Mouse (Mus musculus) embryonic facial prominence, embryonic 12.5 days (tissue): ENCODE results near the gene Wdr54. TPM values are rescaled to one million over a fixed set of nuclear protein-coding genes. Genes with fewer than 3 reads are reported as not detected.

ENCODE experiments used
- ATAC-seq: fragments of 200-750 bp; cut with Nextera tagmentation; 2 replicates; pipeline ENCODE4 v1.8.0; 2017; ENCODE audit not compliant: insufficient number of reproducible peaks, insufficient read depth, low FRiP score, low TSS enrichment
- H3K27ac ChIP-seq: fragments of 300-500 bp; sonication (generic); 2 replicates; pipeline ENCODE4 v1.5.1; 2016; ENCODE audit warnings: mild to moderate bottlenecking
- H3K27me3 ChIP-seq: fragments of 300-500 bp; sonication (generic); 2 replicates; pipeline ENCODE4 v1.6.1; 2016; ENCODE audit warnings: mild to moderate bottlenecking, moderate library complexity
- H3K36me3 ChIP-seq: fragments of 300-500 bp; sonication (generic); 2 replicates; pipeline ENCODE4 v1.6.1; 2016; ENCODE audit warnings: mild to moderate bottlenecking
- H3K4me1 ChIP-seq: fragments of 300-500 bp; sonication (generic); 2 replicates; pipeline ENCODE4 v1.6.1; 2016
- H3K4me2 ChIP-seq: fragments of 300-500 bp; sonication (generic); replicated peaks from 2 replicates; pipeline ENCODE4 v1.6.1; 2016; ENCODE audit warnings: mild to moderate bottlenecking, moderate library complexity
- H3K4me3 ChIP-seq: fragments of 300-500 bp; sonication (generic); 2 replicates; pipeline ENCODE4 v1.5.1; 2016; ENCODE audit warnings: mild to moderate bottlenecking
- H3K9ac ChIP-seq: fragments of 300-500 bp; sonication (generic); 2 replicates; pipeline ENCODE4 v1.6.1; 2016; ENCODE audit warnings: mild to moderate bottlenecking, moderate library complexity
- H3K9me3 ChIP-seq: fragments of 300-500 bp; sonication (generic); 2 replicates; pipeline ENCODE4 v1.6.1; 2016; ENCODE audit warnings: mild to moderate bottlenecking, moderate library complexity
- WGBS: fragments of 180-500 bp; shearing (Covaris S2); methylation state at CpG from one replicate; pipeline ENCODE4 v1.1.7; 2016; 5-methylcytosine and 5-hydroxymethylcytosine counted together
- polyA plus RNA-seq: library from polyadenylated mRNA; unstranded; fragments of >200 nt; fragmentation: Nextera tagmentation; extraction: Ambion mirVana; gene quantifications from 2 replicates; pipeline ENCODE4 v1.2.1, GENCODE M21; 2016

The Wdr54 gene
- polyA plus RNA-seq, 1 experiment from 2014 or later = 10.0 TPM

GRCm38 (mm10) chr6:83137576-83137950 is 18.6 kb downstream of the Wdr54 start:
- Histone ChIP-seq H3K4me3 (peak overlapping the region; percentile 51), H3K4me2 (peak overlapping the region; percentile 70), H3K9ac (peak overlapping the region; percentile 83), H3K27ac (peak overlapping the region; percentile 100), H3K36me3 (no peaks in the 10 kb centered on the region), H3K9me3 (no peaks in the 10 kb centered on the region), H3K4me1 (peaks cover 52% of the 10 kb centered on the region), H3K27me3 (0 out of 2 replicates have a peak, but pooled peaks cover 5% of the 10 kb centered on the region)
- ATAC-seq = peak; percentile 64
- WGBS = 0% methylated on average over 12 of the region's 12 CpGs

GRCm38 (mm10) chr6:83136881-83137575 is 19.2 kb downstream of the Wdr54 start:
- H3K27ac ChIP-seq = peak overlapping the region; percentile 100
- H3K27me3 ChIP-seq = 0 out of 2 replicates have a peak, but pooled peaks cover 5% of the 10 kb centered on the region
- 1% methylated on average over 26 of the region's 26 CpGs for WGBS
- H3K9me3 ChIP-seq = no peaks in the 10 kb centered on the region
- peak overlapping the region; percentile 51 for H3K4me3 ChIP-seq
- no peaks in the 10 kb centered on the region for H3K36me3 ChIP-seq
- ATAC-seq = peak; percentile 85
- peaks cover 46% of the 10 kb centered on the region for H3K4me1 ChIP-seq
- H3K4me2 ChIP-seq = peak overlapping the region; percentile 70
- peak overlapping the region; percentile 83 for H3K9ac ChIP-seq

DNA sequence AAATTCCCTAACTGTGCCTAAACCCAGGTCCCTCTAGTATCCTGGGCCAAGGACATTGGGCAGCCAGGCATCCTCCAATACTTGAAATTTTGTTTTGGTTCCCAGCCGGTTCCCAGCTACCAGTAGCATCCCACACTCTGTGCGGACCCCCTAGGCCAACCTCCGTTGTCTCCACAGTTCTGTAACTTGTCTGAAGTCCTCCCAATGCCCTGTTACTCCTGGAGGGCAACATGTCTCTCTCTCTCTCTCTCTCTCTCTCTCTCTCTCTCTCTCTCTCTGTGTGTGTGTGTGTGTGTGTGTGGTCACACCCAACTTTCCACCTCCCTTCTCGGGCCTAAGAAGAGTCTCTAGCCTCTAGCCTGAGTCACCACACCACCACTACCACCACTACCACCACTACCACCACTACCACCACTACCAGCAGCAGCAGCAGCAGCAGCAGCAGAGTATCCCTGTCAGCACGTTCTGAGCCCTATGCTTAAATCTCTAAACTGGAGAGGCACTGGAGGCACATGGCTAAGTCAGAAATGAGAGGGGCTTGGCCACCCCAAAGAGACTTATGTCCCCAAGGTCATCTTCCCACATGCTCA is 19.8 kb downstream of the Wdr54 start:
- 11% methylated on average over 5 of the region's 5 CpGs for WGBS
- no peak for ATAC-seq

DNA sequence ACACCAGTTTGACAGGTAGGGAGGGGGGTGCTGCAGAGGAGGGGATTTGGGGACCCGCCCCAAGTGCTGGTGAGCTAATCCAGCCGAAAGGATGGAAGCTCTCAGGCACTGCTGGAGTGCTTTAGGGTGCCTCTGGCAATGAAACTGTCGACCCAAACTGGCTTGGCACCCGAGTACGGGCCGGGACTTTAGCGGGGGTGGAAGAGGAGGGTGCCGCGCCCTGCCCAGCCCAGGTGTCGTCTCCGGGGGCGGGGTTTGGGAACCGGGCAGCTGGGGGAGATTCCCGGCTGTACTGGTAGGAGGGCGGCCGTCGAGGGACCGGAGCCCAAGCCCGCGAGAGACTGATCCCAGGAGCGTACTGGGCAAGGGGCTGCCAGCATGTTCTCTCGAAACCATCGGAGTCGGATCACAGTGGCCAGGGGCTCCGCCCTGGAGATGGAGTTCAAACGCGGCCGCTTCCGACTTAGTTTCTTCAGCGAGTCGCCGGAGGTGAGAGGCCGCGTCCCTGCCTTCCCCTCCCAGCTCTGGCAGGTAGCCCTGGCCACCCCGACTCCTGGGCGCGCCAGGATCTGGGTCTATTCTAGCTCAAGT is 20.5 kb downstream of the Wdr54 start:
- Histone ChIP-seq H3K27me3 (no peaks in the 10 kb centered on the region), H3K27ac (peak overlapping the region; percentile 100), H3K36me3 (no peaks in the 10 kb centered on the region), H3K4me1 (peaks cover 39% of the 10 kb centered on the region), H3K4me2 (peak overlapping the region; percentile 70), H3K4me3 (peak overlapping the region; percentile 51), H3K9me3 (no peaks in the 10 kb centered on the region), H3K9ac (peak overlapping the region; percentile 83)
- no peak for ATAC-seq
- WGBS = 2% methylated on average over 36 of the region's 37 CpGs

More for the DNA sequence above, 19.8 kb downstream of the Wdr54 start:
- H3K27ac ChIP-seq = peak overlapping the region; percentile 100
- peak overlapping the region; percentile 51 for H3K4me3 ChIP-seq
- peak overlapping the region; percentile 70 for H3K4me2 ChIP-seq
- peak overlapping the region; percentile 83 for H3K9ac ChIP-seq
- H3K36me3 ChIP-seq = no peaks in the 10 kb centered on the region
- H3K27me3 ChIP-seq = no peaks in the 10 kb centered on the region
- H3K9me3 ChIP-seq = no peaks in the 10 kb centered on the region
- peaks cover 40% of the 10 kb centered on the region for H3K4me1 ChIP-seq

DNA sequence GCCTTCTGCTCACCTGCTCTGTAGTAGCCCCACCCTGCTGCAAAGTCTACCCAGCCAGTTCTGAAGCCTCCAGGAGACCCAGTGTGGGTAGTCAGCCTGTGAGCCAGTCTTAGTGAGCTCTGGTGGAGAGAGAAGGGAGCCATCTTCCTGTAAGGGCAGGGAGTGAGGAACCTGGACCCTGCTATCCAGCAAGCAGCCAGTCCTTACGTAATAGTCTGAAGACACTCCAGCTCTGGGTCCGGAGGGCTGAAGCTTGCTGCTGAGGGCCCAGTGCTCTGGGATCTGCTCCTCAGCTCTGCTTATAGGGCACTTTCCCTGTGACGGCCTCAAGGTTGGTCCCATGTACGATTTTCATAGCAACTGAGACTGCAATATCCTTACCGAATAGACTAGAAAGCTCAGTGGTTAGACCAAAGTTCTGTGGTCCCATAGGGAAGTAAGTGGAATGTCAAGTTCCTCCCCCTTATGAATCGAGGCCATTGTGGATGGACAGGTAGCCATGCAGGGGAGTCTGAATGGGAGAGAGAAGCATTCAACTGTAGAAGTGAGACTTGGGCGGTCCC is 21.2 kb downstream of the Wdr54 start, which contains the start of gene Rtkn:
TSS of gene Rtkn (plus strand) at position 513 of the 563 bp plus-strand sequence.
- Histone ChIP-seq H3K9me3 (no peaks in the 10 kb centered on the region), H3K27ac (peak within 1 kb of the TSS; percentile 100), H3K36me3 (no peaks in the 10 kb centered on the region), H3K4me2 (peak within 1 kb of the TSS; percentile 70), H3K4me3 (peak within 1 kb of the TSS; percentile 51), H3K9ac (peak within 1 kb of the TSS; percentile 83), H3K4me1 (peaks cover 38% of the 10 kb centered on the region), H3K27me3 (no peaks in the 10 kb centered on the region)
- no peak for ATAC-seq
- WGBS = 58% methylated on average over 7 of the region's 7 CpGs

DNA sequence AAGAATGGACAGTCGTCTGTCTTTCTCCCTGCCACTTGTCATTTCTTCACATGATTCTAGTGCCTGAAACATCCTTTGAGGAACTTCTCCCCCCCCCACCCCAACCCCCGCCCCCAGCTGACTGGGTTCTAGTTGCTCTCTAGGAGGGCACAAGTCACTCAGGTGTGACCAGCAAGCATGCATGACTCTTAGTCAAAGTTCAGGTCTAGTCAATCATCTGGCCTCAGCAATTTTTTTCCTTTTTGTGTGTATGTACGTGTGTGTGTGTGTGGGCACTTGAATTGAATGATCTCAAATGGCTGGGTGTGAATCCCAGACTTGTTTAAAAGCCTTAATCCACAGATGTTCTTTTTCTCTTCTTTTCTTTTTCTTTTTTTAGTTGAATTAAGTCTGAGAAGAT is 22.0 kb downstream of the Wdr54 start:
- H3K9ac ChIP-seq = no peak overlapping the region
- no peak overlapping the region for H3K4me2 ChIP-seq
- no peak overlapping the region for H3K4me3 ChIP-seq
- H3K9me3 ChIP-seq = no peaks in the 10 kb centered on the region
- no peak overlapping the region for H3K27ac ChIP-seq
- no peaks in the 10 kb centered on the region for H3K27me3 ChIP-seq
- H3K36me3 ChIP-seq = no peaks in the 10 kb centered on the region
- H3K4me1 ChIP-seq = peaks cover 30% of the 10 kb centered on the region
- ATAC-seq = no peak
- 62% methylated on average over 3 of the region's 3 CpGs for WGBS

DNA sequence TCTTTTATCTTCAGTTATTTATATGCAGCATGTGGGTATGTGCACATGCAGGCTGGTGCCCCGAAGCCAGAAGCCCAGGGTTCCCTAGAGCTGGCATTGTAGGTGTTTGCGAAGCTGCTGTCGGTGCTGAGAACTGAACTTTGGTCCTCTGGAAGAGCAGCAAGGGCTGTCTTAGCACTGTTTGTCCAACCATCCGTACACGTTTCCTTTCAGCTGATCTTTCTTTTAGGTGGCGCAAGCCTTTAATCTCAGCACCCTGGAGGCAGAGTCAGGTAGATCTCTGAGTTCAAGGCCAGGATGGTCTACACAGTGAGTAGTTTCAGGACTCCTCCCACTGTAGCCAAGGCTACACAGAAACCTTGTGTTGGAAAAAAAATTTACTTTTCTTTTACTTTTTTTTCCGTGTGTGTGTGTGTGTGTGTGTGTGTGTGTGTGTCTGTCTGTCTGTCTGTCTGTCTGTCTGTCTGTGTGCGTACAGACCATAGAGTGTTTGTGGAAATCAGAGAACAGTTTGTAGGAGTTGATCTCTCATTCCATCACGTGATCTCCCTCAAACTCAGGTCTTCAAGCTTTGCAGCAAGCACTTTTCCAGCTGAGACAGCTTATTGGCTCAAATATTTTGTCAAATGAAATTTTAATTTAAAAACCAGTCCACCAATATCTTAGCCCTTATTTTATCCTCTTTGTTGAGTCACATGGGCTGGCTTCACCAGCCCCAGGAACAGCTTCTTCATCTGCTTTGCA is 23.8 kb downstream of the Wdr54 start:
- Histone ChIP-seq H3K36me3 (no peaks in the 10 kb centered on the region), H3K27ac (no peak overlapping the region), H3K4me1 (peaks cover 18% of the 10 kb centered on the region), H3K27me3 (no peaks in the 10 kb centered on the region), H3K4me2 (no peak overlapping the region), H3K4me3 (no peak overlapping the region), H3K9ac (no peak overlapping the region), H3K9me3 (no peaks in the 10 kb centered on the region)
- no peak for ATAC-seq
- 86% methylated on average over 9 of the region's 9 CpGs for WGBS

DNA sequence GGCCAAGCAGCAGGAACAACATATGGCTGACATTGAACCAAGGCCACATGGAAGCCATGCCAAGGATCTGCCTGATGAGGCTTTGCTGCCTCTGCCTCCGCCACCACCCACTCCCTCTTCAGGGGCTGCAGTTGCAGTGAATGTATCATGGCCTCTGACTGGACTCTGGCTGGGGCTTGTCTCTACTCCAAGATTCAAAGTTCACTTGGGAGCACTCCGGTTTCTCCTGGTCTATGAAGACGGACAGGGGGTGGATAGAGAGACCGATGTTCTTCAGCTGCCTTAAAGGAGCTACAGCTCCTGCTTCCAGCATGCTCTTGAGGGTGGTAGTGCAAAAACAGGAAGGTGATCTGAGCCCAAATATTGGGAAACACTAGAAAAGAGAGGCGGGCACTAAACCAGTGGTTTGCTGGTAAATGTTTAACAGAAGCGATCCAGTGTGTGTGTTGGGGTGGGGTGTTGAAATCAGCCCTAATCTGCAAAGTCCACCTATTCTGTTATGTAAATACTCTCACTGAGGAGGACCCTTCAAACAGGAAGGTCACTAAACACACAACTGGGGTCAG is 24.6 kb downstream of the Wdr54 start:
- no peak overlapping the region for H3K4me2 ChIP-seq
- H3K27ac ChIP-seq = no peak overlapping the region
- H3K4me1 ChIP-seq = peaks cover 15% of the 10 kb centered on the region
- H3K27me3 ChIP-seq = no peaks in the 10 kb centered on the region
- H3K9ac ChIP-seq = no peak overlapping the region
- H3K36me3 ChIP-seq = no peaks in the 10 kb centered on the region
- no peak for ATAC-seq
- no peaks in the 10 kb centered on the region for H3K9me3 ChIP-seq
- H3K4me3 ChIP-seq = no peak overlapping the region
- 75% methylated on average over 6 of the region's 6 CpGs for WGBS

- no peaks in the 10 kb centered on the region for H3K9me3 ChIP-seq
- 94% methylated on average over 5 of the region's 5 CpGs for WGBS
- no peak for ATAC-seq
Measured at GRCm38 (mm10) chr6:83127419-83127818, 28.8 kb downstream of the Wdr54 start.

DNA sequence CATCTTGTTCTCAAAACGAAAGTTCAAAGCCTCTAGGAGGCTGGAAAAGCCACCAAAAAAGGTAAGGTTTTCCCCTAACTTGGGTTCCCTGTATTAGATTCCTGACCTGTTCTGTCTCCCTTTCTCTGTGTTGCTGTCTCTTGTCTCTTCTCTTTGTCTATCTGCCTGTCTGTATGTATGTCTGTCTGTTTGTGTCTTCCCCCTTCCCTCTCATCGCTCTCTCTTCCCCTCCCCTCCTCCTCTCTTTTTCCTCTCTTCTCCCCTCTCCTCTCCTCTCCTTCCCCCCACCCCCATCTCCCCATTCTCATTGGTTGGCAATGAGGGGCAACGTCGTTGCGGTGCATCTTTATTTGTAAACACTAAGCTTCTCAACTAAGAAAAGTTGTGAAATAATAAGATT is 30.9 kb downstream of the Wdr54 start, which contains the start of gene Ino80b:
TSS of gene Ino80b (minus strand) at position 101 of the 400 bp plus-strand sequence.
- 26% methylated on average over 5 of the region's 5 CpGs for WGBS
- peak within 1 kb of the TSS; percentile 70 for H3K27ac ChIP-seq
- no peak for ATAC-seq

More at GRCm38 (mm10) chr6:83127419-83127818, 28.8 kb downstream of the Wdr54 start:
- Histone ChIP-seq H3K27ac (no peak overlapping the region), H3K9ac (no peak overlapping the region), H3K27me3 (no peaks in the 10 kb centered on the region), H3K4me3 (no peak overlapping the region), H3K36me3 (no peaks in the 10 kb centered on the region), H3K4me2 (no peak overlapping the region), H3K4me1 (peaks cover 25% of the 10 kb centered on the region)

DNA sequence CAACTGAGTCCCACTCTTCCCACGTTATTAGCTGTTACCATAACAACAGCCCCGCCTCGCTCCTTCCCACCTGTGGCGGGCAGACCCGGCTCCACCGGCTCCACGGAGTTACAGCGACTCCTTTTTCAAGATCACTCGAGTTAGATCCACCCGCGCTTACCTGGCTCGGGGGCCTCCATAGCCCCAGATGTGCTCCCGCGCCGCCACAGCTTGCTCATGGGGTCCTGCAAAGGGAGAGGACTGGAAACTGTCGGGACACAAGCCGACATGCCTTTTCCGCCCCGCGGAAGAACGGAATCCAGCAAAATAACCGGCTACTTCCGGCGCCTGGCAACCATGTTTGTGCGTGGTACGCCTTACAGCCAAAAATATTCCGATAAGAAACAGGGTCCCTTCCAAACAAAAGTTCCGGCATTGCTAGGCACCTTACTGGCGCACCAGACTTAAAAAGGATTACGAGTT is 31.3 kb downstream of the Wdr54 start:
- H3K27me3 ChIP-seq = no peaks in the 10 kb centered on the region
- peak overlapping the region; percentile 70 for H3K27ac ChIP-seq
- no peaks in the 10 kb centered on the region for H3K9me3 ChIP-seq
- peaks cover 30% of the 10 kb centered on the region for H3K4me1 ChIP-seq
- H3K36me3 ChIP-seq = 0 out of 2 replicates have a peak, but pooled peaks cover under 1% of the 10 kb centered on the region
- no peak for ATAC-seq
- peak overlapping the region; percentile 73 for H3K4me3 ChIP-seq
- peak overlapping the region; percentile 90 for H3K4me2 ChIP-seq
- WGBS = under 1% methylated on average over 30 of the region's 30 CpGs
- H3K9ac ChIP-seq = peak overlapping the region; percentile 69

More for the DNA sequence above, 30.9 kb downstream of the Wdr54 start, which contains the start of gene Ino80b:
- Histone ChIP-seq H3K27me3 (no peaks in the 10 kb centered on the region), H3K4me1 (peaks cover 25% of the 10 kb centered on the region), H3K4me3 (peak within 1 kb of the TSS; percentile 73), H3K36me3 (no peaks in the 10 kb centered on the region), H3K9me3 (no peaks in the 10 kb centered on the region), H3K4me2 (peak within 1 kb of the TSS; percentile 90), H3K9ac (peak within 1 kb of the TSS; percentile 69)
